Mouse (Mus musculus) CD4-positive naive resting alpha-beta T cell, adult 76 days (primary cell): Measurements from ENCODE around the gene Klf4. TPM values are rescaled to one million over a fixed set of nuclear protein-coding genes. Genes with fewer than 3 reads are reported as not detected.

Experiments used
- total RNA-seq: library from RNA; stranded (reverse); gene quantifications from one replicate; pipeline ENCODE4 v1.2.4, GENCODE M21; 2023

The Klf4 gene
- 109 TPM for total RNA-seq

DNA sequence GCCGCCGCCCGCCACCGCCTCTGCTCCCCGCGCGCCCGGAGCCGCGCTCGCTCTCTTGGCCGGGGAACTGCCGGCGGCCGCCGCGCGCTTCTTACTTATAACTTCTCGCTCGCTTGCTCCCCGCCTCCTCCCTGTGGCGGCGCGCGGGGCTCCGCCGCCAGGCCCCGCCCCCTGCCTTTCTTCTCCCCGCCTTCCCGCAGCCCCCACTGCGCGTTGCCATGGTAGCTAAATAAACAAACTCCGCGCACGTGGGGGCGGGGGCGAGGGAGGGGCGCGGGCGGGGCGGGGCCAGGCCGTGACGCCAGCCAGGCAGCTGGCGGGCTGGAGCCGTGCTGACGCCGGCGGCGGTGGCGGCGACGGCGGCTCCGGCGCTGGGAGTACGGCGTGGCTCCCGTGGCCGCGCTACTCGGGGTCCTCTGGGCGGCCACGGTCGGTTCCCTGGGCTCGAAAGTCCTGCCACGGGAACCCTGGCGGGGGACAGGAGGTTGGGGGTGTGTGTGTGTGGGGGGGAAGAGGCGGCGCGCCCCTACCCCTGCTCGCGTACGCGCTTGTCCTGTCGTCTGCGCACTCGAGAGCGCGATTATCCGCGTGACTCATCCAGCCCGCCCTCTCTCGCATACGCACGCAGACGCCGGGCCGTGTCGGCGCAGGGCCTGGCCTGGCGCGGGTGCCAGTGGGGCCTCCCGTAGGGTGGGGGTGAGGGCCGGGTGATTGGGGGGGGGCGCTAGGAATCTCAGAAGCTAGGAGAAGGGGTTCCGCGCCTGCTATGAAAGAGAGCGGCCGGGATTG is at the start of gene Klf4:
TSS of gene Klf4 (minus strand) at position 60 of the 789 bp plus-strand sequence.

Other genes with a start within 250 kb of the Klf4 start
- gene Rad23b, start 182.4 kb downstream of the Klf4 start, total RNA-seq = 112 TPM